Mouse (Mus musculus) lung, adult 2 months (tissue): Measurements from ENCODE around the gene Ttc33.
A peak's percentile ranks its signal among the peaks of the same experiment; 100 is the strongest.

Experiments
- CTCF ChIP-seq: fragments of 200-500 bp; IDR thresholded peaks from 2 replicates; pipeline ENCODE4 v1.5.1; 2011; ENCODE audit warnings: mild to moderate bottlenecking, low read length, control low read depth; ENCODE audit not compliant: insufficient read depth
- POLR2A ChIP-seq: fragments of 200-500 bp; IDR thresholded peaks from 2 replicates; pipeline ENCODE4 v1.6.1; 2011; ENCODE audit warnings: low read depth, mild to moderate bottlenecking, control low read depth, low read length, borderline replicate concordance; ENCODE audit errors: extremely low read depth

- TF ChIP-seq CTCF (no peak), POLR2A (peak; percentile 66; the same call in 1 of the 2 replicates)
These were observed 41.8 kb upstream of the Ttc33 start, which contains the start of gene Prkaa1 for GRCm38 (mm10) chr15:5143361-5144020.
